In the genomic region with DNA sequence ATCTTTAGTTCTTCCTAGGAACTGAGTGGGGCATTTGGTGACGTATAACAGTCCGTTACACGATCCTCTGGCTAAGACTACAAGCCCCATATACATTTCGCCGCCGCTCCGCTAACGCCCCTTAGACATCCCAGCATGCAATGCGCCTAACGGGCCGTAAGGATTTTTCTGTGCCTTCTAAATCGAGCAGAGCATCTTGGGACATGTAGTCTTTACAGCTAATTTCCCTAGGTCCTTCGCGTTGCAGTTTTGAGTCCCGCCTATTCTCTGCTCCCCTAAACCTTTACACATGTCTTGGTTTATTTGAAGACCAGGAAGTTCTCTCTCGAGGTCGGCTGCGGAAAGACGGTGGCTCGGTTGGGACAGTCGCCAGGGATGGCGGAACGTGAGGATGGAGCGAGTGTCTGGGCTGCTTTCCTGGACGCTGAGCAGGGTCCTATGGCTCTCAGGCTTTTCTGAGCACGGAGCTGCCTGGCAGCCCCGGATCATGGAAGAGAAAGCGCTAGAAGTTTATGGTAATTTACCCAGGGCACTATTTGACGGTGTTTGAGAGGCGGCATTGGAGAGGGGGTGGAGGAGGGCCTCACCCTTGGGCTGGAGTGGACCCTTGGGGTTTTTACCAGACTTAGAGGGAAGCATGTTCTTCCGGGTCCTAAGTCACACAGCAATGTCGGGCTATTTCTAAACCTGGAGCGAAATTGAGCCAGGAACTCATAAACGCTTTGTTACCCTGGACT, we compare ENCODE assay signal across 8 mouse cellular contexts. TPM values are rescaled to one million over a fixed set of nuclear protein-coding genes. Genes with fewer than 3 reads are reported as not detected.
DNase-seq lines count a peak whose midpoint lies in the region; ATAC-seq and TF ChIP-seq lines count a peak whose summit lies in the region.

Gene Snx1, minus strand, starts transcription at position 132 of the 737 bp plus-strand sequence.
Gene Ciao2a, plus strand, starts transcription at position 156 of the 737 bp plus-strand sequence.

- H3K36me3 ChIP-seq in E14TG2a.4 (ENCODE audit: insufficient read depth, low read length), result peaks cover 14% of the 10 kb centered on the region; the same call in 1 of the 2 replicates
- no peaks in the 10 kb centered on the region for H3K36me3 ChIP-seq in forebrain, embryonic 12.5 days (replicated peaks)
- 0 out of 2 replicates have a peak, but pooled peaks cover 4% of the 10 kb centered on the region for H3K36me3 ChIP-seq in heart, postnatal 0 days (replicated peaks; ENCODE audit: control insufficient read depth, insufficient read depth, low read length)
- peaks cover 4% of the 10 kb centered on the region; the same call in 1 of the 2 replicates for H3K36me3 ChIP-seq in liver, embryonic 16.5 days (ENCODE audit: control insufficient read depth, insufficient read depth)
- peaks cover 5% of the 10 kb centered on the region for H3K36me3 ChIP-seq in neural tube, embryonic 13.5 days
- H3K36me3 ChIP-seq in testis, adult 2 months (ENCODE audit: control insufficient read depth, insufficient read depth, low read length), result no peaks in the 10 kb centered on the region

- peak; percentile 69 for ATAC-seq in forebrain, embryonic 12.5 days (ENCODE audit: low FRiP score)
- ATAC-seq in heart, postnatal 0 days (ENCODE audit: insufficient read depth, low read depth), result peak; percentile 62
- ATAC-seq in liver, embryonic 16.5 days (ENCODE audit: low read depth), result peak; percentile 57
- ATAC-seq in neural tube, embryonic 13.5 days (ENCODE audit: low read depth), result peak; percentile 72

- TF ChIP-seq POLR2A in testis, adult 2 months (IDR thresholded peaks at IDR 0.05; ENCODE audit: control insufficient read depth, low read depth, low read length), result peak; percentile 89

- H3K4me1 ChIP-seq in E14TG2a.4 (replicated peaks; ENCODE audit: low read depth, low read length), result peaks cover 34% of the 10 kb centered on the region
- H3K4me1 ChIP-seq in forebrain, embryonic 12.5 days, result peaks cover 41% of the 10 kb centered on the region
- H3K4me1 ChIP-seq in heart, postnatal 0 days (ENCODE audit: control insufficient read depth, insufficient read depth), result peaks cover 22% of the 10 kb centered on the region
- H3K4me1 ChIP-seq in liver, embryonic 16.5 days (ENCODE audit: control insufficient read depth, low read depth, low read length), result peaks cover 39% of the 10 kb centered on the region
- H3K4me1 ChIP-seq in neural tube, embryonic 13.5 days (replicated peaks), result peaks cover 46% of the 10 kb centered on the region
- peaks cover 12% of the 10 kb centered on the region for H3K4me1 ChIP-seq in testis, adult 2 months (ENCODE audit: control insufficient read depth, insufficient read depth, low read length)

- TF ChIP-seq EP300 in heart, postnatal 0 days (IDR thresholded peaks at IDR 0.05; ENCODE audit: low read depth), result no peak

- H3K27me3 ChIP-seq in E14TG2a.4 (ENCODE audit: insufficient read depth, low read length), result no peaks in the 10 kb centered on the region
- H3K27me3 ChIP-seq in forebrain, embryonic 12.5 days, result no peaks in the 10 kb centered on the region
- no peaks in the 10 kb centered on the region for H3K27me3 ChIP-seq in heart, postnatal 0 days (ENCODE audit: control insufficient read depth, insufficient read depth, low read length)
- H3K27me3 ChIP-seq in liver, embryonic 16.5 days (ENCODE audit: control insufficient read depth, insufficient read depth, low read depth, low read length), result no peaks in the 10 kb centered on the region
- H3K27me3 ChIP-seq in neural tube, embryonic 13.5 days, result no peaks in the 10 kb centered on the region
- H3K27me3 ChIP-seq in testis, adult 2 months (ENCODE audit: control insufficient read depth, insufficient read depth, low read length), result no peaks in the 10 kb centered on the region

- TF ChIP-seq CTCF in E14TG2a.4 (conservative IDR thresholded peaks at IDR 0.05; ENCODE audit: low read length), result no peak
- TF ChIP-seq CTCF in heart, postnatal 0 days (IDR thresholded peaks at IDR 0.05; ENCODE audit: low read depth), result no peak
- no peak for TF ChIP-seq CTCF in testis, adult 2 months (IDR thresholded peaks at IDR 0.05; ENCODE audit: control insufficient read depth, insufficient read depth, insufficient replicate concordance, low read depth, low read length)

- DNase-seq in c-Kit-positive CD71-positive TER-119-positive erythroid progenitor cells, embryonic 14.5 days (ENCODE audit: low spot score), result peak; percentile 98
- peak; percentile 97 for DNase-seq in heart, postnatal 0 days (ENCODE audit: low spot score)
- peak; percentile 94 to 96 for DNase-seq in kidney, postnatal 4 days

- peak within 1 kb of the TSS; percentile 93 for H3K27ac ChIP-seq in forebrain, embryonic 12.5 days
- H3K27ac ChIP-seq in heart, postnatal 0 days (ENCODE audit: low read depth), result peak within 1 kb of the TSS; percentile 75
- H3K27ac ChIP-seq in liver, embryonic 16.5 days (ENCODE audit: low read length), result peak within 1 kb of the TSS; percentile 96
- H3K27ac ChIP-seq in neural tube, embryonic 13.5 days (replicated peaks), result peak within 1 kb of the TSS; percentile 94
- peak within 1 kb of the TSS; percentile 85 for H3K27ac ChIP-seq in testis, adult 2 months (ENCODE audit: control insufficient read depth, insufficient read depth, low read depth, low read length)

- H3K9me3 ChIP-seq in E14TG2a.4 (ENCODE audit: low read length), result peaks cover 17% of the 10 kb centered on the region
- no peaks in the 10 kb centered on the region for H3K9me3 ChIP-seq in forebrain, embryonic 12.5 days
- H3K9me3 ChIP-seq in heart, postnatal 0 days (replicated peaks; ENCODE audit: control insufficient read depth, low read length), result no peaks in the 10 kb centered on the region
- no peaks in the 10 kb centered on the region for H3K9me3 ChIP-seq in liver, embryonic 16.5 days (replicated peaks; ENCODE audit: control insufficient read depth, low read length)
- no peaks in the 10 kb centered on the region for H3K9me3 ChIP-seq in neural tube, embryonic 13.5 days

- H3K4me3 ChIP-seq in E14TG2a.4 (replicated peaks; ENCODE audit: low read length), result peak within 1 kb of the TSS; percentile 92
- peak within 1 kb of the TSS; percentile 53 for H3K4me3 ChIP-seq in forebrain, embryonic 12.5 days (replicated peaks)
- H3K4me3 ChIP-seq in heart, postnatal 0 days (ENCODE audit: low read depth, low read length), result peak within 1 kb of the TSS; percentile 64
- H3K4me3 ChIP-seq in liver, embryonic 16.5 days (ENCODE audit: low read depth, low read length), result peak within 1 kb of the TSS; percentile 83
- H3K4me3 ChIP-seq in neural tube, embryonic 13.5 days, result peak within 1 kb of the TSS; percentile 66
- peak within 1 kb of the TSS; percentile 99 for H3K4me3 ChIP-seq in testis, adult 2 months (ENCODE audit: control insufficient read depth, low read depth, low read length)

- H3K9ac ChIP-seq in forebrain, embryonic 12.5 days, result peak within 1 kb of the TSS; percentile 68
- peak within 1 kb of the TSS; percentile 38 for H3K9ac ChIP-seq in heart, postnatal 0 days (replicated peaks; ENCODE audit: low read depth, low read length)
- peak within 1 kb of the TSS; percentile 86 for H3K9ac ChIP-seq in liver, embryonic 16.5 days (ENCODE audit: low read depth, low read length)
- peak within 1 kb of the TSS; percentile 80 for H3K9ac ChIP-seq in neural tube, embryonic 13.5 days

- 3% methylated on average over 34 of the region's 34 CpGs for WGBS in forebrain, embryonic 12.5 days
- WGBS in heart, postnatal 0 days, result under 1% methylated on average over 34 of the region's 34 CpGs
- under 1% methylated on average over 34 of the region's 34 CpGs for WGBS in liver, embryonic 16.5 days (ENCODE audit: insufficient replicate concordance)
- 2% methylated on average over 34 of the region's 34 CpGs for WGBS in neural tube, embryonic 13.5 days

- peak within 1 kb of the TSS; percentile 70 for H3K4me2 ChIP-seq in forebrain, embryonic 12.5 days
- H3K4me2 ChIP-seq in heart, postnatal 0 days (ENCODE audit: low read depth, low read length), result peak within 1 kb of the TSS; percentile 89
- H3K4me2 ChIP-seq in liver, embryonic 16.5 days (ENCODE audit: low read depth, low read length), result peak within 1 kb of the TSS; percentile 97
- peak within 1 kb of the TSS; percentile 77 for H3K4me2 ChIP-seq in neural tube, embryonic 13.5 days

RNA-seq across cellular contexts. Expression of gene Snx1, which starts in this region (rescaled TPM):
- polyA plus RNA-seq in forebrain, embryonic 12.5 days (2016; fragmentation: Nextera tagmentation; extraction: Ambion mirVana), result 130 and 135 TPM in 2 replicates
- total RNA-seq in heart, postnatal 0 days (2014; rRNA removed; ENCODE audit: low replicate concordance), result 38.0 and 63.4 TPM in 2 replicates
- 44.6 and 47.3 TPM in 2 replicates for polyA plus RNA-seq in heart, postnatal 0 days (2015; fragmentation: Nextera tagmentation; extraction: Ambion mirVana)
- 59.6 and 63.8 TPM in 2 replicates for polyA plus RNA-seq in liver, embryonic 16.5 days (2015; fragmentation: Nextera tagmentation; extraction: Ambion mirVana)
- 83.5 and 84.3 TPM in 2 replicates for polyA plus RNA-seq in neural tube, embryonic 13.5 days (2015; fragmentation: Nextera tagmentation; extraction: Ambion mirVana)
- polyA plus RNA-seq in testis, adult 2 months (2012; rRNA removed), result 98.1 and 102 TPM in 2 replicates

RNA-seq across cellular contexts. Expression of gene Ciao2a, which starts in this region (rescaled TPM):
- polyA plus RNA-seq in forebrain, embryonic 12.5 days (2016; fragmentation: Nextera tagmentation; extraction: Ambion mirVana), result 122 and 139 TPM in 2 replicates
- 74.2 and 81.6 TPM in 2 replicates for total RNA-seq in heart, postnatal 0 days (2014; rRNA removed; ENCODE audit: low replicate concordance)
- polyA plus RNA-seq in heart, postnatal 0 days (2015; fragmentation: Nextera tagmentation; extraction: Ambion mirVana), result 154 and 162 TPM in 2 replicates
- polyA plus RNA-seq in liver, embryonic 16.5 days (2015; fragmentation: Nextera tagmentation; extraction: Ambion mirVana), result 110 and 129 TPM in 2 replicates
- 99.2 and 110 TPM in 2 replicates for polyA plus RNA-seq in neural tube, embryonic 13.5 days (2015; fragmentation: Nextera tagmentation; extraction: Ambion mirVana)
- polyA plus RNA-seq in testis, adult 2 months (2012; rRNA removed), result 15.1 and 18.2 TPM in 2 replicates

Comparison
In these comparisons a context has a peak if more than half of its experiments do, and no peak if none do; other contexts are left out.
1. Peak in every context shown above with its lines: DNase-seq, ATAC-seq, H3K4me3 ChIP-seq and H3K27ac ChIP-seq.